Mouse (Mus musculus) embryonic facial prominence, embryonic 11.5 days (tissue): Measurements from ENCODE around the gene Rftn1. TPM values are rescaled to one million over a fixed set of nuclear protein-coding genes. Genes with fewer than 3 reads are reported as not detected.

Source experiments
- ATAC-seq: fragments of 200-750 bp; cut with Nextera tagmentation; replicated peaks from 2 replicates; pipeline ENCODE4 v1.8.0; 2017; ENCODE audit warnings: low read depth; ENCODE audit not compliant: insufficient number of reproducible peaks, low FRiP score, low TSS enrichment
- DNase-seq: peaks from one replicate; pipeline ENCODE4 v3.0.0-alpha.2; 2015; ENCODE audit warnings: low spot score
- H3K27ac ChIP-seq: fragments of 300-500 bp; sonication (generic); replicated peaks from 2 replicates; pipeline ENCODE4 v1.5.1; 2014; ENCODE audit warnings: mild to moderate bottlenecking, low read depth, low read length, control low read depth
- H3K27me3 ChIP-seq: fragments of 300-500 bp; sonication (generic); 2 replicates; pipeline ENCODE4 v1.6.1; 2014; ENCODE audit warnings: mild to moderate bottlenecking, low read length, moderate library complexity, mixed read lengths; ENCODE audit not compliant: control insufficient read depth, insufficient read depth
- H3K36me3 ChIP-seq: fragments of 300-500 bp; sonication (generic); replicated peaks from 2 replicates; pipeline ENCODE4 v1.6.1; 2014; ENCODE audit warnings: low read depth, mild to moderate bottlenecking, low read length, moderate library complexity, mixed read lengths; ENCODE audit not compliant: control insufficient read depth, insufficient read depth
- H3K4me1 ChIP-seq: fragments of 300-500 bp; sonication (generic); 2 replicates; pipeline ENCODE4 v1.6.1; 2014; ENCODE audit warnings: low read length, mixed read lengths; ENCODE audit not compliant: control insufficient read depth, insufficient read depth
- H3K4me2 ChIP-seq: fragments of 300-500 bp; sonication (generic); 2 replicates; pipeline ENCODE4 v1.6.1; 2014; ENCODE audit warnings: low read depth, mild to moderate bottlenecking, control low read depth, low read length, moderate library complexity
- H3K4me3 ChIP-seq: fragments of 300-500 bp; sonication (generic); 2 replicates; pipeline ENCODE4 v1.5.1; 2014; ENCODE audit warnings: low read depth, low read length, control low read depth
- H3K9ac ChIP-seq: fragments of 300-500 bp; sonication (generic); replicated peaks from 2 replicates; pipeline ENCODE4 v1.6.1; 2014; ENCODE audit warnings: mild to moderate bottlenecking, control low read depth, low read length
- H3K9me3 ChIP-seq: fragments of 300-500 bp; sonication (generic); replicated peaks from 2 replicates; pipeline ENCODE4 v1.6.1; 2016; ENCODE audit warnings: mild to moderate bottlenecking, low read length, inconsistent platforms, mixed read lengths; ENCODE audit not compliant: control insufficient read depth
- WGBS: fragments of 180-500 bp; shearing (Covaris S2); extraction: QIAGEN DNeasy Blood & Tissue Kit; methylation state at CpG from one replicate; pipeline ENCODE4 v1.1.7; 2014; 5-methylcytosine and 5-hydroxymethylcytosine counted together
- polyA plus RNA-seq: library from polyadenylated mRNA; unstranded; fragments of >200 nt; fragmentation: Nextera tagmentation; extraction: Ambion mirVana; gene quantifications from 2 replicates; pipeline ENCODE4 v1.2.1, GENCODE M21; 2014

Gene Rftn1
- 5.5 and 6.5 TPM in 2 replicates for polyA plus RNA-seq

DNA sequence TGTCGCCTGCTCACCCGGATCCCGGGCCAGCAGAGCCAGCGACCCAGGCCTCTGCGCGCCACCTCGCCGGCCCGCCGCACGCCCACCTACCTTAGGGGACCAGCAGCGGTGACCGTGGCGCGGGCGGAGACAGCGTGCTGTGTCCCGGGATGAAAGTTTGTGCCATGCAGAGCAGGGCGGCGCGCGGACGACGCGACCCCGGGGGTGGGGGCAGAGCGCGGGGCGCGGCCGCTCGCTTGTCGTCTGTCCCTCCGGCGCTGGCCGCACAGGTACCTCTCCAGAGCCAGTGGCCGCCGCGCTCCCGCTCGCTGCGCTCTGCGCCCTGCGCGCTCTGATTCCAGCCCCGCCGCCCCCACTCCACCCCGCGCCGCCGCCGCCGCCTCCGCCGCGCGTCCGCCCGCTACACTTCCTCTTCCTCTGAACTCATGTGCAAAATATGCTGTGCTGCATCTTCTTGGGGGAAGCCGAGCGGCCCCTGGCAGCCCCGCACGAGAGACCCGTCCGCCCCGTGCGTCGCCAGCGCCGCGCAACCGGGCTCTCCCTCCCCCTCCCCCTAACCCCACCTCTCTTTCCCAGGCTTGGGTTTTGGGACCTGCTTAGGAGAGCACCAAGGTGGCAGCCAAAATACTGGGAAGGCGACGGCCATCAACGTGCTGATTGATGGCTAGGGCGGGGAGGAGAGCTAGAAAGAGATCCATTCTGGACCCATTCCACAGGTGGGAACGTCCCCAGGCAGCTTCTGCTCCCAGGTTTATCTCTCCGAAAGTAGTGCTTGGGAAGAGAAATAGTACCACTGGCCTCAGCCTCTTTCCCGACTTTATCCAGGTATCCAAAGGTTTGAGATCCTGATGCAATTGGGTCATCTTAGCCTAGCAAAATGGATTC, at the start of gene Rftn1:
Rftn1 (minus strand) TSS at position 544 of the 885 bp plus-strand sequence.
- peak within 1 kb of the TSS; percentile 67 for H3K9ac ChIP-seq
- peak within 1 kb of the TSS; percentile 65 for H3K4me3 ChIP-seq
- WGBS, result 2% methylated on average over 51 of the region's 79 CpGs
- H3K4me1 ChIP-seq, result no peaks in the 10 kb centered on the region
- H3K9me3 ChIP-seq, result no peaks in the 10 kb centered on the region
- H3K36me3 ChIP-seq, result no peaks in the 10 kb centered on the region
- no peak within 1 kb of the TSS for H3K27ac ChIP-seq
- peaks cover 20% of the 10 kb centered on the region for H3K27me3 ChIP-seq
- peak within 1 kb of the TSS; percentile 99 for H3K4me2 ChIP-seq
- ATAC-seq (peak; percentile 64; the same call in 1 of the 2 replicates), DNase-seq (peak; percentile 37)

DNA sequence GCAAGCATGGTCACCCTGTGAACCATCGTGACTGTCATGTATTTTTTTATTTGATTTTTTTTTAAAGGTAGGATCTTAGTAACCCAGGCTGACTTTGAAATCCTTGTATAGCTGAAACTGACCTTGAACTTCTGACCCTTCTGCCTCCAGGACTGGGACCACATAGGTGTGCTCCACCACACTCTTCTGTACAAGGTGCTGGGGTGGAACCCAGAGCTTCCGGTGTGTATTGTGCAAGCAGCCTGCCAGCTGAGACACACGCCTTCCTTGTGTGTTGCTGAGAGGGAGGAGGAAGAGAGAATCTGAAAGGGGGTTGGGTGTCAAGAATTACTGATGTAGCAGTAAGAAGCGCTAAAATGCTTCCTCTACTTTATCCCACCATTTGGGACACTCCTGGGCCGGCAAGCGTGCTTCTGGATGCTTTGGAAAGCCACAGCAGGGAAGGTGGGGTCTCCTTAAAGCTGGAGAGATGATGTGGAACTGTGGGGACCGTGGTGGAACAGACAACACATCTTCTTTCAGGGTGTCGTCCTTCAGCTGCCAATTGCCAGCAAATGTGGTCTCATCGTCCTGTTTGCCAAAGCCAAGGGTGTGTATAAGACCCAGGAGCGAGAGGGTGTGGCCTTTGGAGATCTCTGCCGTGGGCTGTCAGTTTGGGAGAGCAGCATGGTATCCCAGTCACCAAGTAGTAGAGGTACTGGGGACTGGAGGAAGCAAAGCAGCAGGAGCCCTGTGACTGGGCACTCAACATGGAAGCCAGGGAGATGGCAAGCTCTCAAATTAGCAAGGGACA, 47.5 kb upstream of the Rftn1 start:
- DNase-seq, result no peak
- H3K27me3 ChIP-seq, result peaks cover 2% of the 10 kb centered on the region; the same call in 1 of the 2 replicates
- no peaks in the 10 kb centered on the region for H3K4me1 ChIP-seq
- no peak overlapping the region for H3K9ac ChIP-seq
- ATAC-seq, result 0 out of 2 replicates have a peak, but pooled peaks have one; percentile 10
- no peaks in the 10 kb centered on the region for H3K36me3 ChIP-seq
- no peaks in the 10 kb centered on the region for H3K9me3 ChIP-seq
- H3K27ac ChIP-seq, result no peak overlapping the region
- H3K4me3 ChIP-seq, result no peak overlapping the region
- WGBS, result 68% methylated on average over 11 of the region's 11 CpGs
- H3K4me2 ChIP-seq, result no peak overlapping the region

DNA sequence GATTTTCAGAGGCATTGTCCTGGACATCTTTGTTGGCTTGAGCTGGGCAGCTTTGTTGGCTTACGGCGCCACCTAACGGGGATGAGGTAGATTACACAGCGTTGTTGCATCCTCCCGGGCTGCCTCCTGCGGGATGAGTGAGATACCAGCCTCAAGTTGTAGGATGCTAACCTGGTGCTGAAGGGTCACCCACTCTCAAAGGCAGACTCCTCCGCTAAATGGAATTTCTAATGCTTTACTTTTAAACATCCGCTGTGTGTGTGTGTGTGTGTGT, 46.9 kb upstream of the Rftn1 start:
- Histone ChIP-seq H3K9ac (no peak overlapping the region; the same call in 1 of the 2 replicates), H3K4me1 (no peaks in the 10 kb centered on the region), H3K27ac (no peak overlapping the region), H3K4me3 (no peak overlapping the region), H3K9me3 (no peaks in the 10 kb centered on the region), H3K4me2 (no peak overlapping the region), H3K36me3 (no peaks in the 10 kb centered on the region), H3K27me3 (peaks cover 2% of the 10 kb centered on the region; the same call in 1 of the 2 replicates)
- ATAC-seq (peak; percentile 49; the same call in 1 of the 2 replicates), DNase-seq (peak; percentile 82)
- 6% methylated on average over 8 of the region's 8 CpGs for WGBS

DNA sequence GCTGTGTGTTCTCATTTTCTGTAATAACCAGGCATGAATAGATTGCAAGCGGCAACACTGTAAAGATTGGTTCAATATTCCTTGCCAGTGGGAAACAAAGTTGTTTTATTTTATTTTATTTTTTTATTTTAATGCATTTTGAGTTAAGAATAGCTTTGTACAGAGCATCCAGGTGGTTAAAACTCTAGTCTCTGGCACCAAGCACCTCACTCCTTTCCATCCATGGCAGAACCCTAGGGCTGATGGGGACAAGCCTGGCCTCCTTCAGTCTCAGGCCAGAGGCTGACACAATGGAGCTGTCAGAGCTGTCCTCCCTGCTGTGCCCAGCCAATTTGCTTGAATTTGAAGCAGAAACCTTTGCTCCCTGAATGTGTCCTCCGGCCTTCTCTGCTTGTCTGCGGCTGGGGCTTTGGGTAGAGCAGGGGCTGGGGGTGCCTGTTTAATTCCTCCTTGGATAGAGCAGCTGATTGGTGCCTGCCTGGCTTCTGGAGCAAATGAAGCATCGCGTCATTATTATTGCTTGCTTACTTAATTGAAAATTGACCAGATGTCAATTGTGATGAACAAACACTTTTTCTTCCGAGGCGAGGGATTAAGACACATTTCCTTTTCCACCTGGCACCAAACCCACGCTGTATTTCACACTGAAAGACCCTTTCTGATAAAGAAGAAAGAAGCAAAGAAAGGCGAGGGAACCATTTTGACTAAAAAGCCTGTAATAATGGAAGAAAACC, 46.4 kb upstream of the Rftn1 start:
- DNase-seq, result peak; percentile 38
- H3K36me3 ChIP-seq, result no peaks in the 10 kb centered on the region
- peaks cover 2% of the 10 kb centered on the region; the same call in 1 of the 2 replicates for H3K27me3 ChIP-seq
- H3K4me1 ChIP-seq, result no peaks in the 10 kb centered on the region
- H3K4me2 ChIP-seq, result no peak overlapping the region
- H3K9me3 ChIP-seq, result no peaks in the 10 kb centered on the region
- H3K4me3 ChIP-seq, result no peak overlapping the region
- H3K9ac ChIP-seq, result peak overlapping the region; percentile 42
- no peak overlapping the region for H3K27ac ChIP-seq
- WGBS, result 40% methylated on average over 9 of the region's 9 CpGs
- ATAC-seq, result peak; percentile 72; the same call in 1 of the 2 replicates

DNA sequence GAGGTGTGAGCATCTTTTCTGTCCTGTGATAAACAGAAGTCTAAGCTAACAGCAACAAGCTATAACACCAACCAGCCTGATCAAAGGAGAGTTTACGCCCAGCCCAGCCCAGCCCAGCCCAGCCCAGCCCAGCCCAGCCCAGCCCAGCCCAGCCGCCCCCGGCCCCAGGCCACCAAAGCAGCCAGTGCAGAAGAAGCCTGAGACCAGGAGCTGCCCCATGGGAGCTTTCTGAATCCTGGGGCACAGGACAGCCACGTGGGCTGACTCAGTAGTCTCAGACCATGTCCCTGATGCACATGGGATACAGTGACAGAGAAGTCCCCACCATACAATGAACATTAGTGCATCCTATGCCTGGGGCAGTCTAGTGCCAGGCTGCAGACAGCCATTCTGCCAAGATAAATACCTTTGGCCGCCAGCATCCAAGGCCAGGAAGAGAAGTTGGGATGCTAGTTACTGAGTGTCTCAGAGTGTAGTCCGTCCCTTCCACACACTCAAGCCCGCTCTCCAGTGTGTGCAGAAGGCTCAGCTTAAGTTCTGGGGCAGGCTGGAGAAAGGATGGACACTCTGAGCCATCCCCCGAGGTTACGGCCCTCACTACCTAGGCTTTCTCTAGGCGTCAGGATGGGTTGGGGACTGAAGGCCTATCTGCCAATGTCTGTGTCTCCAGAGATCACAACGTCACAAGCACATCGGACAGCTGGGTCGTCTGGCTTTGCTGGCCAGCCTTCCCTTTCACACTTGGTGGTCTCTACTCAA, 45.6 kb upstream of the Rftn1 start:
- Histone ChIP-seq H3K9ac (no peak overlapping the region), H3K27ac (no peak overlapping the region), H3K4me3 (no peak overlapping the region), H3K4me1 (no peaks in the 10 kb centered on the region), H3K27me3 (peaks cover 2% of the 10 kb centered on the region; the same call in 1 of the 2 replicates), H3K36me3 (no peaks in the 10 kb centered on the region), H3K9me3 (no peaks in the 10 kb centered on the region), H3K4me2 (no peak overlapping the region)
- 48% methylated on average over 13 of the region's 13 CpGs for whole genome bisulfite sequencing
- DNase-seq, result no peak
- ATAC-seq, result peak; percentile 36

GRCm38 (mm10) chr17:50233956-50234355, 43.5 kb upstream of the Rftn1 start:
- Histone ChIP-seq H3K9me3 (no peaks in the 10 kb centered on the region), H3K4me3 (no peak overlapping the region), H3K36me3 (no peaks in the 10 kb centered on the region), H3K4me1 (no peaks in the 10 kb centered on the region), H3K27ac (no peak overlapping the region), H3K4me2 (no peak overlapping the region), H3K9ac (no peak overlapping the region), H3K27me3 (peaks cover 2% of the 10 kb centered on the region; the same call in 1 of the 2 replicates)
- WGBS, result 91% methylated on average over 5 of the region's 5 CpGs
- DNase-seq, result no peak
- no peak for ATAC-seq

GRCm38 (mm10) chr17:50232821-50233220, 42.3 kb upstream of the Rftn1 start:
- no peak for DNase-seq
- no peak overlapping the region for H3K9ac ChIP-seq
- no peak overlapping the region for H3K4me2 ChIP-seq
- no peaks in the 10 kb centered on the region for H3K4me1 ChIP-seq
- H3K36me3 ChIP-seq, result no peaks in the 10 kb centered on the region
- WGBS, result 93% methylated on average over 11 of the region's 11 CpGs
- H3K27me3 ChIP-seq, result no peaks in the 10 kb centered on the region
- no peaks in the 10 kb centered on the region for H3K9me3 ChIP-seq
- ATAC-seq, result no peak
- H3K27ac ChIP-seq, result no peak overlapping the region
- no peak overlapping the region for H3K4me3 ChIP-seq
